Mouse (Mus musculus): Measurements from ENCODE around the gene Rab3il1. TPM values are rescaled to one million over a fixed set of nuclear protein-coding genes. Genes with fewer than 3 reads are reported as not detected.

Gene Rab3il1
- polyA plus RNA-seq, 1 experiment from 2014 or later = 54.0 TPM

GRCm38 (mm10) chr19:10086976-10087375 lies 85.5 kb downstream of the Rab3il1 start:
- ATAC-seq (replicated peaks; ENCODE audit: insufficient number of reproducible peaks, low FRiP score, low TSS enrichment) = no peak
- Histone ChIP-seq H3K9ac (ENCODE audit: low read depth, low read length) (no peak overlapping the region), H3K27me3 (ENCODE audit: control insufficient read depth, insufficient read depth, low read length) (no peaks in the 10 kb centered on the region), H3K4me1 (ENCODE audit: control insufficient read depth, insufficient read depth, low read length) (peaks cover 6% of the 10 kb centered on the region; the same call in 1 of the 2 replicates), H3K4me3 (ENCODE audit: low read depth, low read length) (no peak overlapping the region), H3K4me2 (no peak overlapping the region), H3K27ac (ENCODE audit: low read depth, low read length) (no peak overlapping the region), H3K9me3 (replicated peaks; ENCODE audit: control insufficient read depth, low read length) (no peaks in the 10 kb centered on the region), H3K36me3 (ENCODE audit: control insufficient read depth, insufficient read depth, low read length) (peaks cover 42% of the 10 kb centered on the region)
- WGBS (ENCODE audit: insufficient replicate concordance) = 94% methylated on average over 4 of the region's 4 CpGs

Other genes with a start within 250 kb of the Rab3il1 start
- gene Scgb2a2, start 154.1 kb upstream of the Rab3il1 start, polyA plus RNA-seq (2014; fragmentation: Nextera tagmentation; extraction: Ambion mirVana) = not detected in 2 replicates
- 62.6 and 67.2 TPM in 2 replicates for gene Incenp, start 102.1 kb upstream of the Rab3il1 start, polyA plus RNA-seq (2014; fragmentation: Nextera tagmentation; extraction: Ambion mirVana)
- 1,994 and 2,294 TPM in 2 replicates for gene Fth1, start 21.1 kb upstream of the Rab3il1 start, polyA plus RNA-seq (2014; fragmentation: Nextera tagmentation; extraction: Ambion mirVana)
- gene Best1, start within 50 bp of the Rab3il1 start, polyA plus RNA-seq (2014; fragmentation: Nextera tagmentation; extraction: Ambion mirVana) = 0.10 and 0.41 TPM in 2 replicates
- gene Fads3, start 39.9 kb downstream of the Rab3il1 start, polyA plus RNA-seq (2014; fragmentation: Nextera tagmentation; extraction: Ambion mirVana) = 15.8 and 17.9 TPM in 2 replicates
- gene Fads2, start 100.1 kb downstream of the Rab3il1 start, polyA plus RNA-seq (2014; fragmentation: Nextera tagmentation; extraction: Ambion mirVana) = 27.1 and 31.1 TPM in 2 replicates
- gene Fads1, start 181.2 kb downstream of the Rab3il1 start, polyA plus RNA-seq (2014; fragmentation: Nextera tagmentation; extraction: Ambion mirVana) = 64.6 and 65.8 TPM in 2 replicates
- 412 and 418 TPM in 2 replicates for gene Tmem258, start 202.3 kb downstream of the Rab3il1 start, polyA plus RNA-seq (2014; fragmentation: Nextera tagmentation; extraction: Ambion mirVana)
- gene Fen1, start 202.5 kb downstream of the Rab3il1 start, polyA plus RNA-seq (2014; fragmentation: Nextera tagmentation; extraction: Ambion mirVana) = 59.3 and 70.9 TPM in 2 replicates
- gene Myrf, start 239.1 kb downstream of the Rab3il1 start, polyA plus RNA-seq (2014; fragmentation: Nextera tagmentation; extraction: Ambion mirVana) = 22.7 and 23.0 TPM in 2 replicates